Mouse (Mus musculus) bone marrow, adult 2 months (tissue): Measurements from ENCODE around the gene Csn2. TPM values are rescaled to one million over a fixed set of nuclear protein-coding genes. Genes with fewer than 3 reads are reported as not detected.

ENCODE experiments used
- H3K27ac ChIP-seq: fragments of 200-500 bp; 2 replicates; pipeline ENCODE4 v1.5.1; 2012; ENCODE audit warnings: low read depth, mild to moderate bottlenecking, control low read depth, inconsistent platforms, low read length; ENCODE audit not compliant: control insufficient read depth, poor library complexity, insufficient read depth
- H3K4me1 ChIP-seq: fragments of 200-500 bp; 2 replicates; pipeline ENCODE4 v1.6.1; 2011; ENCODE audit warnings: low read length; ENCODE audit not compliant: control insufficient read depth, insufficient read depth
- H3K4me3 ChIP-seq: fragments of 200-500 bp; replicated peaks from 2 replicates; pipeline ENCODE3; 2011; ENCODE audit warnings: mild to moderate bottlenecking, low read depth, low read length, control low read depth; ENCODE audit not compliant: control insufficient read depth
- CTCF ChIP-seq: fragments of 200-500 bp; IDR thresholded peaks from 2 replicates; pipeline ENCODE4 v1.5.1; 2011; ENCODE audit warnings: low read length, control low read depth; ENCODE audit not compliant: control insufficient read depth, insufficient read depth
- POLR2A ChIP-seq: fragments of 200-500 bp; IDR thresholded peaks from 2 replicates; pipeline ENCODE4 v1.6.1; 2011; ENCODE audit warnings: low read depth, mild to moderate bottlenecking, control low read depth, low read length, borderline replicate concordance; ENCODE audit not compliant: control insufficient read depth
- WGBS: fragments of 180-500 bp; shearing (Covaris S2); methylation state at CpG from one replicate; pipeline ENCODE4 v1.1.7; 2018; 5-methylcytosine and 5-hydroxymethylcytosine counted together
- polyA plus RNA-seq: library from polyadenylated mRNA; stranded (reverse); fragments of >200 nt; gene quantifications from 2 replicates; pipeline ENCODE4 v1.2.4, GENCODE M21; 2011; ENCODE audit warnings: low replicate concordance; ENCODE audit not compliant: missing spikeins, insufficient read depth, insufficient read length

Gene Csn2
- not detected in 2 replicates for polyA plus RNA-seq

DNA sequence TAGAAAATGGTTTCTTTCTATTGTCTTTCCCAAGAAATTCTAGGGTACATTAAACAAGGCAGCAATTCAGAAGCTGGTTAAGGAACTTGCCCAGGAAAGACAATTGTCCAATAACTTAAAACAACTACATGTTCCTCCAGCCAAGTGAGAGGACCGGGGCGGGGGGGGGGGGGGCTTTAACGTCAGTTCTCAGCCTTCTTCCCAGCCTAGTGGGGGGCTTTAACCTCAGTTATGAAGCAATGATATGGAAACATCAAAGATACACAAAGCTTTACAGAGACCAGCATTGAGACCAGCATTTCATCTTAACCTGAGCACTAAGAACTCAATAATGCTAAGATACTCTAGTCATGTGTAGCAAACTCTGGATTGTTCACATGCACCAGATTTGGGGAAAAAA is at the start of gene Csn2:
Gene Csn2 (minus strand): TSS at position 101 of the 400 bp plus-strand sequence.
- no peaks in the 10 kb centered on the region for H3K4me1 ChIP-seq
- no peak within 1 kb of the TSS for H3K27ac ChIP-seq
- WGBS = 66% methylated on average over 3 of the region's 3 CpGs
- H3K4me3 ChIP-seq = no peak within 1 kb of the TSS
- no peak for TF ChIP-seq CTCF
- no peak for TF ChIP-seq POLR2A

DNA sequence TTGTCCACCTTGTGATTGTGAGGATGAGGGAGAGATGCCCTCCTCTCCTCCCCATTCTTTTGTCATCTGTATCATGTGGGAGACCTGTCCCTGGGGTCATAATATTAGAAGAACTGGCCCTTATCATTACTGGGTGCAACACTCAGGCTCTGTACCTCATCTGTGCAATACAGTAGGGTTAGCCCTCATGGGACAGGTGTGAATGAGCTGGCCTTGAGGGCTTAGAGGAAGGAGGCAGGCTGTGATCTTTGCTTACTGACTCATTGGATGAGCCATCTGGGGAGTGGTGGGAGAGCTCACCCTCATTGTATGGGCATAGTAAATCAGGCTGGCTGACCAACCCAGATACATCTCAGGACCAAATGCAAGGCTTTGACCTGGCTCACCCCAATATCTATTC is 35.4 kb upstream of the Csn2 start:
- H3K27ac ChIP-seq = no peak overlapping the region
- no peaks in the 10 kb centered on the region for H3K4me1 ChIP-seq
- no peak for TF ChIP-seq POLR2A
- no peak overlapping the region for H3K4me3 ChIP-seq

DNA sequence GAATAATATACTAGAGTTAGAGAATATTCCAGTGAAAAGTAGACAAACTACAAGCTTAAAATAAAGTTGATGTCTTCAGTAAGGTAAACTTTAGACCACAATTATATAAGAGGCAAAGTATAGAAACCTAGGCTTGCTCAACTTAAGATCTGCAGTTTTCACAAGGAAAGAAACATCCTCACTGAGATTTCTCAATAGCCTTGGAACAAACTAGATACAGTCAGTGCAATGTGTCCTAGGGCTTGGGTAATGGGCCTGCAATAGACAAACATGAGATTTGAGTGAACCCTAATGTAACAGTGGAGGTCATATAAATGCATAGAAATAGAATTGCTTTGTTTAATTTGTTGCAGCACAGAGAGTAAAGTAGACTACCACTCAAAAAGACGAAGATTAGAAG is 6.5 kb upstream of the Csn2 start:
- WGBS = 48% methylated on average over 1 of the region's 1 CpGs
- TF ChIP-seq POLR2A (no peak), CTCF (no peak)
- Histone ChIP-seq H3K27ac (no peak overlapping the region), H3K4me3 (no peak overlapping the region), H3K4me1 (no peaks in the 10 kb centered on the region)

DNA sequence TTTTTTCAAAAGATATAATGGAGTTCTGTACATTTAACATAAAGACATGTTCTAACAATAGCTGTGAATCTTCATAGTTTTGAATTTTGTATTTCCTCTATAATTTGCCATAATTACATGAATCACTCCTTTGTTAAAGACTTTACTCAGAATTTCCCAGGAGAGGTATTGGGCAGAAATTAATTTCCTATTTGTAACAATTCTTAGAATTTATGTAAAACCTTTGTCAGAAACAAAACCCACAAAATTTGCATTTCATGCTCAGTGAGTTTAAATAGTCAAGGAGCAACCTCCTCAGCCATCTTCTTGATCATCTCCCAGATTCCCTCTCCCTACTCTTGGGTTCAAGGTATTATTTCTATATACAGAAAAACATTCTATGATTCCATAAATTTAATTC is 33.5 kb downstream of the Csn2 start, which contains the start of gene Csn1s1:
Gene Csn1s1 (plus strand): TSS at position 301 of the 400 bp plus-strand sequence.
- TF ChIP-seq POLR2A (no peak), CTCF (no peak)
- H3K4me3 ChIP-seq = no peak within 1 kb of the TSS
- H3K27ac ChIP-seq = no peak within 1 kb of the TSS
- H3K4me1 ChIP-seq = no peaks in the 10 kb centered on the region

DNA sequence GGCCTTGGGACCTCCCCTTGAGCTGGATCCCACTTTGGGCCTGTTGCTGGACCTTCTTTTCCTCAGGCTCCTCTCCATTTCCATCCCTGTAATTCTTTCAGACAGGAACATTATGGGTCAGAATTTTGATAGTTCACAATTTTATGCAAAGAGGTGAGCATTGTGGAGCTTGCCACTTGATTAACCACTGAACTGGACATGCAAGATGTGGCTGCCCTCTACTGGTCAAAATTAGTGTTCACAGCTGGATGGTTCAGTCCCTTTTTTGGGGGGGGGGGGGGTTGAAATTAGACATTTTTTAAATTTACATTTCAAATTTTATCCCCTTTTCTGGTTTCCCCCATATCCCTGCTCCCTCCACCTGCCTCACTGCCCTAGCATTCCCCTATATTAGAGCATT is 56.6 kb downstream of the Csn2 start:
- Histone ChIP-seq H3K4me1 (no peaks in the 10 kb centered on the region), H3K4me3 (no peak overlapping the region), H3K27ac (no peak overlapping the region)
- no peak for TF ChIP-seq POLR2A

Other genes with a start within 250 kb of the Csn2 start
- not detected in 2 replicates for gene Ugt2a2, start 217.4 kb downstream of the Csn2 start, polyA plus RNA-seq
- not detected in 2 replicates for gene Gm43638, start 212.8 kb downstream of the Csn2 start, polyA plus RNA-seq
- gene Ugt2a1, start 208.8 kb downstream of the Csn2 start, polyA plus RNA-seq = not detected in 2 replicates
- gene Sult1b1, start 161.4 kb downstream of the Csn2 start, polyA plus RNA-seq = not detected in 2 replicates
- 3.1 TPM in 1 of 2 replicates, not detected in the other for gene Sult1d1, start 130.6 kb downstream of the Csn2 start, polyA plus RNA-seq
- not detected in 2 replicates for gene Sult1e1, start 108.0 kb downstream of the Csn2 start, polyA plus RNA-seq
- not detected in 2 replicates for gene Csn1s1, start 33.4 kb downstream of the Csn2 start, polyA plus RNA-seq
- gene Csn1s2a, start 74.9 kb upstream of the Csn2 start, polyA plus RNA-seq = not detected in 2 replicates
- 0.97 TPM in 1 of 2 replicates, not detected in the other for gene Csn1s2b, start 108.5 kb upstream of the Csn2 start, polyA plus RNA-seq
- gene Prr27, start 126.1 kb upstream of the Csn2 start, polyA plus RNA-seq = not detected in 2 replicates
- not detected in 2 replicates for gene Odam, start 185.4 kb upstream of the Csn2 start, polyA plus RNA-seq
- 2.2 TPM in 1 of 2 replicates, not detected in the other for gene Csn3, start 225.9 kb upstream of the Csn2 start, polyA plus RNA-seq